Mouse (Mus musculus) frontal cortex, postnatal 36 days (tissue): ENCODE results near the gene Exoc8.

Source experiments
- DNase-seq, 2 experiments: peaks; one replicate each; pipeline ENCODE4 v3.0.0; 2022; ENCODE audit warnings: low spot score in 2 of 2

Gene Exoc8

GRCm38 (mm10) chr8:124853511-124853910 lies 44.0 kb downstream of the Exoc8 start:
- DNase-seq: no peak

GRCm38 (mm10) chr8:124845573-124845972 lies 51.9 kb downstream of the Exoc8 start:
- no peak for DNase-seq

- DNase-seq: no peak
Observed at GRCm38 (mm10) chr8:124845131-124845530, 52.4 kb downstream of the Exoc8 start.
